Mouse (Mus musculus) cortical plate, adult 2 months (tissue): ENCODE results near the gene Npas2.

Experiments used
- CTCF ChIP-seq: fragments of 200-500 bp; IDR thresholded peaks from 2 replicates; pipeline ENCODE4 v1.5.1; 2011; ENCODE audit warnings: mild to moderate bottlenecking, control low read depth, low read length; ENCODE audit not compliant: insufficient read depth; ENCODE audit errors: extremely low read depth
- POLR2A ChIP-seq: fragments of 200-500 bp; IDR thresholded peaks from 2 replicates; pipeline ENCODE4 v1.6.1; 2011; ENCODE audit warnings: mild to moderate bottlenecking, low read length, control low read depth; ENCODE audit not compliant: insufficient read depth; ENCODE audit errors: extremely low read depth

DNA sequence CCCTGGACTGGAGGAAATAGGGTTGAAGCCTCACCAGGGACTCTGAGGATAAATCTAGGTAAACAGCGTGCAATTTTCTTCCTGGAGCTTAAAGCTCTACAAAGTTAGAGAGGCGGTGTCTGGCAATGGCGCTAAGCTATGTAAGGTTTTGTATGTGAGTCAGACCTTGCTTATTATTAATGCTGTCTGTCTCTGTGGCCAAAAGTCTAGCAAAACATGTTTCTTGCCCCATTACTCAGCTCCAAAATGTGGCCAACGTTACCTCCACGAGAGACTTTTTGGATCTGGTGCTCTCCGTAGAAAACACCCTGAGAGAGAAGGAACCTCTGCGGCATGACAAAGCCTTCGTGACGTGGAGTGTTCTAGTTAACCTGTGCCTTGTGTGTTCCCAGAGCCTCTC, 93.5 kb downstream of the Npas2 start:
- TF ChIP-seq POLR2A, result no peak
- no peak for TF ChIP-seq CTCF
